Mouse (Mus musculus): ENCODE measurements around the gene Rad51d.

Rad51d gene

DNA sequence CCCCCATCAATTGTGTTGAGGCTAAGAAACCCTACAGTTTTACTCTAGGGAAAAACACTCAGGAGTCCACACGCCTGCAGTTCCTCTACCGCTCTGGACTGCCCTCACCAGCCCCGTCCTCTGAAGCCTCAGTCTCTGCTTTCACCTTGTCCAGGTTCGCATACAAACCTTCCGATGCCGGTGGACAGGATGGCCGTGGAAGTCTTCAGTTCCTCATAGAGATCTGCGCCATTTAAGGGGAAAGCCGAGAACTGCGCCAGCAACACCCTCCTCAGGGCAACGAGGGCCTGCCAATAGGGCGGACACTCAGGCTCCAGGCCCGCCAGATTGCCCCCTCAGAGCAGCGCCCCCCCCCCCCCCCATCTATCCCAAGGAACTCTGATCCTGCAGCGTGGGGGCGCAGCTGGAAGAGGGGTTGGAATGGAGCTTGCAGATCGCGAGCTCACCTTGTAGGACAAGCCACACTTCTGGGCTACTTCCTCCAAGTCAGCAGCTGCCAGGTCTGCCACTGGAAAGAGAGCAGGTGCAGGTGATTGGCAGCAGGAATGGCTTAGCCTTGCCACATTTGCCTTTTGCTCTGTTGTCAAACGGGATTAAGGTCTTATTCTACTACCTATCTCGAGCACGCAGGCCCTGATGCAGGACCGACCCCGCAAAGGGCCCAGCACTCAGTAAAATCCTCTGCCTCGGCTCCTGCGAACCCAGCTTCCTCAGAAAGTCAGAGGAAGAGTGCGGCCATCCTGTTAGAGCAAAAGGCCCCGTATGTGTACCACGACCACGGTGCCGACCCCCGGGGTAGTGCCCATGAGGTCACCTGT is 681 bp downstream of the Rad51d start:
- peak in 1 of 2 experiments; percentile 26 for DNase-seq

DNA sequence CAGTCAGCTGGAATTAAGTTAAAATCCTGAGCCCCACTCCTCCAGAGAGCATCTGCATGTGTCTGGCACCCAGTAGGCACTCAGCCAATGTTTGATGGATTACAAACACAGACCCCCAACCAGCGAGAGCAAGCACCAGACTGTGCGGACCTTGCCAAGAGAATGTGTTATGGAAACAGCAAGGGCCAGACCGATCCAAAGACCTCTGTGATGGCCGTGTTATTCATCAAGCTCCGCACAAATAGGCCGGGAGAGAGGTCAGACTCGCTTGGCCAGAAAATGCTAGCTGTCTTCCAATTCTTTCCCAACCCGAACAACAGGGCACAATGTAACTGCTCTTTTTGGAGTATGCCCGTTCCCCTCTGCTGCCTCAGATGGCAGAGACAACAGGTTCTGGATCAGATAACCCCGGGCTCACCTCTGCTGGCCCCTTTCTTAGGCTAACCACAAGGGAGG is 1.9 kb downstream of the Rad51d start:
- DNase-seq = no peak

DNA sequence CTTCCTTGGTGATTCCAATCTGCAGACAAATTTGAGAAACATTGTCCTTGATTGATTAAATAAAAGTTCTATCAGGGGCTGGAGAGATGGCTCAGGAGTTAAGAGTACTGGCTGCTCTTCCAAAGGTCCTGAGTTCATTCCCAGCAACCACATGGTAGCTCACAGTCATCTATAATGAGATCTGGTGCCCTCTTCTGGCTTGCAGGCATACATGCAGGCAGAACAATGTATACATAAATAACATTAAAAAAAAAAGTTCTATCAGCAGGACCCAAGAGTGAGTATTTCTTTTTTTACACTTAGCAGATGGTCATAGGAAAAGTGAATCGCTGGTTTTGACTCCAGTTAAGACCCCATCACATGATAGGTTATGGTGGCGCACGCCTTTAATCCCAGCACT is 3.9 kb downstream of the Rad51d start:
- no peak for DNase-seq

GRCm38 (mm10) chr11:82883180-82883579 is 7.2 kb downstream of the Rad51d start:
- no peak for DNase-seq

- DNase-seq = no peak
Measured at GRCm38 (mm10) chr11:82877726-82878344, 12.6 kb downstream of the Rad51d start.

DNA sequence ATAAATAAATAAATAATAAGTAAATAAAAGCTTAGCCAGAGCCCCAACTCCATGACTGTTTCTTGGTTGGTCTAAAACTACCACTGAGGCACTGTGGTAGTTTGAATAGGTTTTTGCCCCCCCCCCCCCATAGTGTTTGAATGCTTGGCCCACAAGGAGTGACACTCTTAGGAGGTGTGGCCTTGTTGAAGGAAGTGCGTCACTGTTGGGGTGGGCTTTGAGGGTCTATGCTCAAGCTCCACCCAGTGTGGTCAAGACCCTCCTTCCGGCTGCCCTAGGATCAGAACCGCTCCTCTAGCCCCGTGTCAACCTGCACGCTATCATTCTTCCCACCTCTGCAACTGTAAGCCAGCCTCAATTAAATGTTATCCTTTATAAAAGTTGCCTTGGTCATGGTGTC is 14.8 kb downstream of the Rad51d start:
- no peak for DNase-seq

DNA sequence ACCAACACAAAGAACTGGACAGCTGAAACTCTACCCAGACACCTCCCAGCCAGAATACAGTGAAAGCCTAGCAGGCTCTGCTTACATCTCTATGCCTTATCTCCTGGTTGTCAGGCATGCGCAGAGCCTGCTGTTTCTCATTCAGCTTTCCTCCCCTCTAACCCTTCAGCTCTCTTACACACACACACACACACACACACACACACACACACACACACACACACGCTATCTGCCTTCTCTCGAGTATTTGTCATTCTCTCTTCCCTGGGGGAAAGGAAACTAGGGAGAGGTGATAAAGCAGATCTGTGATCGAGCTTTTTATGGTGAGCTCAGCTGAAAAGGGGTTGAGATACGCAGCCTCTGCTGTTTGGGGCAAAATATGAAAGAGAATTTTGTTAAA is 15.5 kb downstream of the Rad51d start:
- DNase-seq = no peak

- peak; percentile 82 to 83 for DNase-seq
Measured at GRCm38 (mm10) chr11:82871031-82871446, 19.4 kb downstream of the Rad51d start, which contains the start of gene Rffl. Gene Rffl (minus strand): TSS chr11:82871210.

- DNase-seq = peak; percentile 18 to 50
Measured at GRCm38 (mm10) chr11:82870173-82871030, 20.0 kb downstream of the Rad51d start.

- DNase-seq = no peak
Measured at GRCm38 (mm10) chr11:82869506-82870172, 20.8 kb downstream of the Rad51d start.

GRCm38 (mm10) chr11:82867956-82868355 is 22.5 kb downstream of the Rad51d start:
- no peak for DNase-seq

DNA sequence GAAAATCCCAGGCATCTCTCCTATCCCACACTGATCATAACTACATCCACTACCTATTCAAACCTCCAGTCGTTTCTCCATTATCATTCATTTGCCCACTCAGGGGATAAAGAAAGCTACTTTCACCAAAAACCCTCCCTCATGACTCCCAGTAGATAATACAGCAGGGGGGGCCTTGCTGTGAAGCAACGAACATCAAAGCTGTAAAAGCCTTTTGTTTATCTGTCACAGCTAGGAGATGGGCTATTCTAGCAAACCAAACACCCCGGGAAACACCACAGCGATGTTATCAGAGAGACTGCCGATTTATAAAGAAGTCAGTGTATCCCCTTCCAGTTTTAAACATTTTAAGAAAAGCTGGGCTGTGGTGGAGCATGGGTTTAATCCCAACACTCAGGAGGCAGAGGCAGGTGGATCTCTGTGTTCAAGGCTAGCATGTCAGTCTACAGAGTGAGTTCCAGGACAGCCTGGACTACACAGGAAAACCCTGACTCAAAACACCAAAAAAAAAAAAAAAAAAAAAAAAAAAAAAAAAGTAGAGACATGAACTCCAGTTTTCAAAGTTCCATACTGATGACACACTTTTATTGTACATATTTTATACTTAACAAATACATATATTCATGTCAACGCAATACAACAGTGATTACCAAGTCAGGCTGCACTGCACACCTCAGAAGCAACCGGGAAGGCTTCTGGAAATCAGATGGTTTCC is 23.4 kb downstream of the Rad51d start:
- DNase-seq = no peak

- no peak for DNase-seq
Measured at GRCm38 (mm10) chr11:82865957-82866356, 24.5 kb downstream of the Rad51d start.

DNA sequence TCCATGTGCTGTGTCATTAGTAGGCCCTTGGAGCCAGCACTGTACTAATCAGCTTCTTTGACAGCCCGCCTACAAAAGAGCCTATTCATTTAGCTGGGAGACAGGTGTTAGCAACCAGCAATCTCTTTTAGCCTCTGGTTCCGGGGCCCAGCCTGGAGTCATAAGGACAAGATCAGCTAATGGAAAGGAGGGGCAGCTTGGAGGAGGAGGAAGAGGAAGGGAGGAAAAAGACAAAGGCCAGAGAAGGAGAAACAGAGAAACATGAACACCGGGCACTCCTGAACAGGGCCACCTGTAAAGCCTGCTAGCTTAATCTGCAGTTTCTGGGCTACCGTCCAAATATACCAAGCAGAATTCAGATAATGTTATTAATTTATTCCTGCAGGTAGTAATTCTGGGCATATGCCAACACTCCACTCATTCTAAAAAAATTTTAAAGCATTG is 26.9 kb downstream of the Rad51d start:
- DNase-seq = no peak

- no peak for DNase-seq
Measured at GRCm38 (mm10) chr11:82863059-82863458, 27.4 kb downstream of the Rad51d start.

- no peak for DNase-seq
Measured at GRCm38 (mm10) chr11:82862638-82863037, 27.8 kb downstream of the Rad51d start.

GRCm38 (mm10) chr11:82861558-82861957 is 28.9 kb downstream of the Rad51d start:
- DNase-seq = no peak

DNA sequence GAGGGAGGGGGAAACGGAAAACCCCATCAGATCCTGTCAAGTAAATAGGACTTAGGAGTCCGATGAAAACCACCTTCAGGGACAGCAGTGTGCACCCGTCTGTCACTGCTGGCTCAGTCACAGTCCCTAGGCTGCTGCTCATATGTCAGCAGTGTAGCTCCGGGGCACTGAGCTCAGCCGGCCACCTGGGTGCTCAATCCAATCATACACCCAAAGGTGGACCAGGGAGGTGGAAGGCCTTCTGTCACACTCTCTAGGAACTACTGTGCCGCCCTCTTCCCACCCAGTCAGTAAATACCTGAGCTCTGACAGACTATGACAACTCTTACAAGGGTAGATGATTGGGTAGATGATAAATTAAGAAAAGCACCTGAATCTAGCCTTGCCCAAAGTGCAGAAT is 29.7 kb downstream of the Rad51d start:
- DNase-seq = no peak

DNA sequence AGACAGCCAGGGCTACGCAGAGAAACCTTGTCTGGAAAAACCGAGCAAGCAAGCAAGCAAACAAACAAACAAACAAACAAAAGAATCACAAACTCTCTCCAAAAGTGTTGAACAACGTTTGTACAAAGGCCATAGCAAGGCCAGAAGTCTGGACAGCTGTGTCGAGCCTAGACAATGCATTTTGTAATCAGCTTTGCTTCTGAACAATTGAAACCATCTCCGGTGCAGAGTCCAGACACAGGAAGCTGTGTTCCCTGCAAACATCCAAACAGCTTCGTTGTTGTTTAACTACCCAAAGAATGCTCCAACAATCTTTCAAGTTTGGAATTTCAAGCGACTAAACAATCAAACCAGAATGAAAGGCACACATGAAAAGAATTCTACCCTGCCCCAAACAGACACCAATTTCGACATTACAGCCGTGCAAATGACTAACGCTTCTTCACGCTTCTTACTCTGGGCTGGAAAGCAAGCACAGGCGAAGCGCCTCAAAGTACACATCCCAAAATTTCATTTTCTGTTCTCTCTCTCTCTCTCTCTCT is 33.0 kb downstream of the Rad51d start:
- no peak for DNase-seq

- DNase-seq = no peak
Measured at GRCm38 (mm10) chr11:82856032-82856431, 34.4 kb downstream of the Rad51d start.

DNA sequence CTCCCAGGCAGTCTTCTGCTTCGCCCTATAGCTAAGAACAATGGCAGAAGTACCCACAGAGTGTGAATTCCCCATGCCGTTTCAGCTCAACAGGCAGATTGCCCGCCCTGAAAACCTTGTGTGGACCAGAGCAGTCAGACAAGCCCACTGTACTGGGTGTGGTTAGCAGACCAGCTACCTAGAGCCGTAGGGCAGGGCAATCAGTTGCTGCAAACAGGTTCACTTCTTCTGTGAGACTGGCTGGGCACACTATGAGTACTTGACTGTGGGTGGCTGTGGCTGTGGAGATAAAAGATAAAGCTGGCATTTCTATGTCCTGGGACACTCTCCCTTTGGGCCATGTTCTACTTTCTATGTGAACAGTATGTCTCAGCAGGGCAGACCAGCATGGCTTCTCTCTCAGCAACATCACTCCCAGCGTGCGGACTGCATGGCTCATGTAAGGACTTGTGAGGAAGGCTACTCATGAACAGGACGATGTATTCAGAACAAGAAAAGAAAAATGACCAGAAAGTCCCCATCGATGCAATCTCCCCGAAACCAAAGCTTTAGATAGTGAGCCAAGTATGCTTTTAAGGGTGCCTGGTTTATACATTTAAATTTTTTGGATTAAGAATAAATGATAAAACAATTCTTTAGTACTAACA is 35.0 kb downstream of the Rad51d start:
- DNase-seq = no peak

All from thymus, adult 18-20 months (tissue).